Mouse (Mus musculus): Measurements from ENCODE around the gene Olfr541.
"Not testable (repeated sequence)": the region's sequence is repeated elsewhere in the genome, so short reads cannot be mapped to it uniquely, and the experiment has no call there.

Olfr541 gene

GRCm38 (mm10) chr7:140696967-140697366 lies at the start of gene Olfr541:
TSS of gene Olfr541 (plus strand) at chr7:140697267.
- no peak for DNase-seq

- no peak for DNase-seq
Measured at GRCm38 (mm10) chr7:140659630-140660029, 37.4 kb upstream of the Olfr541 start, which contains the start of gene Olfr539. TSS of gene Olfr539 (plus strand) at chr7:140659930.

GRCm38 (mm10) chr7:140670693-140671092 lies 26.4 kb upstream of the Olfr541 start:
- DNase-seq: not testable (repeated sequence)

GRCm38 (mm10) chr7:140675863-140676262 lies 21.2 kb upstream of the Olfr541 start:
- no peak for DNase-seq

- not testable (repeated sequence) for DNase-seq
Measured at GRCm38 (mm10) chr7:140679591-140679990, 17.5 kb upstream of the Olfr541 start.

- DNase-seq: no peak
Measured at GRCm38 (mm10) chr7:140681651-140682050, 15.4 kb upstream of the Olfr541 start, which contains the start of gene Olfr45. TSS of gene Olfr45 (plus strand) at chr7:140681951.

- no peak for DNase-seq
Measured at GRCm38 (mm10) chr7:140706348-140706747, 9.3 kb downstream of the Olfr541 start.

GRCm38 (mm10) chr7:140707536-140708284 lies 10.6 kb downstream of the Olfr541 start:
- no peak for DNase-seq

- DNase-seq: peak in 1 of 2 experiments; percentile 7
Measured at GRCm38 (mm10) chr7:140717155-140718055, 20.3 kb downstream of the Olfr541 start.

GRCm38 (mm10) chr7:140721095-140721494 lies 24.0 kb downstream of the Olfr541 start:
- DNase-seq: peak; percentile 9 to 16

- no peak for DNase-seq
Measured at GRCm38 (mm10) chr7:140725558-140725957, 28.5 kb downstream of the Olfr541 start.

GRCm38 (mm10) chr7:140733162-140733561 lies 36.1 kb downstream of the Olfr541 start:
- DNase-seq: peak in 1 of 2 experiments; percentile 37

GRCm38 (mm10) chr7:140747402-140747801 lies 50.3 kb downstream of the Olfr541 start:
- DNase-seq: no peak

GRCm38 (mm10) chr7:140748116-140748826 lies 51.2 kb downstream of the Olfr541 start:
- DNase-seq: no peak

- no peak for DNase-seq
Measured at GRCm38 (mm10) chr7:140748827-140749160, 51.7 kb downstream of the Olfr541 start.

GRCm38 (mm10) chr7:140754556-140754955 lies 57.5 kb downstream of the Olfr541 start:
- DNase-seq: no peak
